Mouse (Mus musculus): ENCODE results near the gene Cntnap4. TPM values are rescaled to one million over a fixed set of nuclear protein-coding genes. Genes with fewer than 3 reads are reported as not detected.

Gene Cntnap4
- polyA plus RNA-seq (2012; rRNA removed) = 11.8 and 15.6 TPM in 2 replicates

- DNase-seq (ENCODE audit: low read depth) = peak; percentile 90
- TF ChIP-seq CTCF (IDR thresholded peaks at IDR 0.05; ENCODE audit: borderline replicate concordance, extremely low read depth, insufficient read depth, insufficient read length) (no peak), POLR2A (IDR thresholded peaks at IDR 0.05; ENCODE audit: borderline replicate concordance, extremely low read depth, insufficient read depth, insufficient read length, poor library complexity, severe bottlenecking) (no peak)
These were observed at the start of gene Cntnap4 for GRCm38 (mm10) chr8:112569471-112570141. Cntnap4 (plus strand) TSS chr8:112570043.

- TF ChIP-seq CTCF (IDR thresholded peaks at IDR 0.05; ENCODE audit: borderline replicate concordance, extremely low read depth, insufficient read depth, insufficient read length) (no peak), POLR2A (IDR thresholded peaks at IDR 0.05; ENCODE audit: borderline replicate concordance, extremely low read depth, insufficient read depth, insufficient read length, poor library complexity, severe bottlenecking) (no peak)
- DNase-seq (ENCODE audit: low read depth) = peak; percentile 39
These were observed 12.5 kb upstream of the Cntnap4 start for GRCm38 (mm10) chr8:112557376-112557775.

- peak; percentile 57 for DNase-seq (ENCODE audit: low read depth)
- no peak for TF ChIP-seq CTCF (IDR thresholded peaks at IDR 0.05; ENCODE audit: borderline replicate concordance, extremely low read depth, insufficient read depth, insufficient read length)
- TF ChIP-seq POLR2A (IDR thresholded peaks at IDR 0.05; ENCODE audit: borderline replicate concordance, extremely low read depth, insufficient read depth, insufficient read length, poor library complexity, severe bottlenecking) = no peak
These were observed 698 bp downstream of the Cntnap4 start for GRCm38 (mm10) chr8:112570541-112570940.

GRCm38 (mm10) chr8:112571337-112571904 is 1.6 kb downstream of the Cntnap4 start:
- peak; percentile 85 for TF ChIP-seq CTCF (IDR thresholded peaks at IDR 0.05; ENCODE audit: borderline replicate concordance, extremely low read depth, insufficient read depth, insufficient read length)
- TF ChIP-seq POLR2A (IDR thresholded peaks at IDR 0.05; ENCODE audit: borderline replicate concordance, extremely low read depth, insufficient read depth, insufficient read length, poor library complexity, severe bottlenecking) = no peak
- peak; percentile 95 for DNase-seq (ENCODE audit: low read depth)

- peak; percentile 69 for DNase-seq (ENCODE audit: low read depth)
- TF ChIP-seq POLR2A (IDR thresholded peaks at IDR 0.05; ENCODE audit: borderline replicate concordance, extremely low read depth, insufficient read depth, insufficient read length, poor library complexity, severe bottlenecking) (no peak), CTCF (IDR thresholded peaks at IDR 0.05; ENCODE audit: borderline replicate concordance, extremely low read depth, insufficient read depth, insufficient read length) (no peak)
These were observed 11.6 kb downstream of the Cntnap4 start for GRCm38 (mm10) chr8:112581473-112581872.

- TF ChIP-seq CTCF (IDR thresholded peaks at IDR 0.05; ENCODE audit: borderline replicate concordance, extremely low read depth, insufficient read depth, insufficient read length) (no peak), POLR2A (IDR thresholded peaks at IDR 0.05; ENCODE audit: borderline replicate concordance, extremely low read depth, insufficient read depth, insufficient read length, poor library complexity, severe bottlenecking) (no peak)
These were observed 13.6 kb downstream of the Cntnap4 start for GRCm38 (mm10) chr8:112583440-112583839.

GRCm38 (mm10) chr8:112588357-112589051 is 18.7 kb downstream of the Cntnap4 start:
- DNase-seq (ENCODE audit: low read depth) = no peak
- TF ChIP-seq POLR2A (IDR thresholded peaks at IDR 0.05; ENCODE audit: borderline replicate concordance, extremely low read depth, insufficient read depth, insufficient read length, poor library complexity, severe bottlenecking) (no peak), CTCF (IDR thresholded peaks at IDR 0.05; ENCODE audit: borderline replicate concordance, extremely low read depth, insufficient read depth, insufficient read length) (no peak)

More at GRCm38 (mm10) chr8:112583440-112583839, 13.6 kb downstream of the Cntnap4 start:
- DNase-seq (ENCODE audit: low read depth) = no peak

GRCm38 (mm10) chr8:112589052-112589389 is 19.2 kb downstream of the Cntnap4 start:
- DNase-seq (ENCODE audit: low read depth) = peak; percentile 39
- no peak for TF ChIP-seq CTCF (IDR thresholded peaks at IDR 0.05; ENCODE audit: borderline replicate concordance, extremely low read depth, insufficient read depth, insufficient read length)

GRCm38 (mm10) chr8:112596023-112596776 is 26.4 kb downstream of the Cntnap4 start:
- no peak for TF ChIP-seq CTCF (IDR thresholded peaks at IDR 0.05; ENCODE audit: borderline replicate concordance, extremely low read depth, insufficient read depth, insufficient read length)
- no peak for TF ChIP-seq POLR2A (IDR thresholded peaks at IDR 0.05; ENCODE audit: borderline replicate concordance, extremely low read depth, insufficient read depth, insufficient read length, poor library complexity, severe bottlenecking)
- DNase-seq (ENCODE audit: low read depth) = peak; percentile 74

- TF ChIP-seq CTCF (IDR thresholded peaks at IDR 0.05; ENCODE audit: borderline replicate concordance, extremely low read depth, insufficient read depth, insufficient read length) = no peak
- TF ChIP-seq POLR2A (IDR thresholded peaks at IDR 0.05; ENCODE audit: borderline replicate concordance, extremely low read depth, insufficient read depth, insufficient read length, poor library complexity, severe bottlenecking) = no peak
- no peak for DNase-seq (ENCODE audit: low read depth)
These were observed 30.1 kb downstream of the Cntnap4 start for GRCm38 (mm10) chr8:112599975-112600374.

GRCm38 (mm10) chr8:112601150-112601549 is 31.3 kb downstream of the Cntnap4 start:
- no peak for TF ChIP-seq CTCF (IDR thresholded peaks at IDR 0.05; ENCODE audit: borderline replicate concordance, extremely low read depth, insufficient read depth, insufficient read length)
- TF ChIP-seq POLR2A (IDR thresholded peaks at IDR 0.05; ENCODE audit: borderline replicate concordance, extremely low read depth, insufficient read depth, insufficient read length, poor library complexity, severe bottlenecking) = no peak
- no peak for DNase-seq (ENCODE audit: low read depth)
